Mouse (Mus musculus) MEL (cell line): ENCODE results near the gene Actr10. TPM values are rescaled to one million over a fixed set of nuclear protein-coding genes. Genes with fewer than 3 reads are reported as not detected.

ENCODE experiments used
- DNase-seq: peaks from one replicate; pipeline ENCODE4 v3.0.0; 2011; ENCODE audit warnings: low read depth, low spot score
- H3K27ac ChIP-seq: 2 replicates; pipeline ENCODE4 v1.5.1; 2012; ENCODE audit warnings: low read depth, mild to moderate bottlenecking, control low read depth, low read length, moderate library complexity; ENCODE audit not compliant: control insufficient read depth
- H3K27me3 ChIP-seq, 2 experiments: fragments of 150-350 bp in 1 of 2; sonication (generic) in 1 of 2; 2 replicates each; pipeline ENCODE4 v1.6.1; 2012; ENCODE audit warnings: low read length in 2 of 2, mild to moderate bottlenecking in 2 of 2, improper control_type of control experiment in 1 of 2, moderate library complexity in 1 of 2; ENCODE audit not compliant: insufficient read depth in 2 of 2, control insufficient read depth in 1 of 2
- H3K36me3 ChIP-seq, 2 experiments: 2 replicates each; pipeline ENCODE4 v1.6.1; 2012 to 2014; ENCODE audit warnings: low read length in 2 of 2, improper control_type of control experiment in 1 of 2, inconsistent platforms in 1 of 2, mild to moderate bottlenecking in 1 of 2; ENCODE audit not compliant: insufficient read depth in 2 of 2, control insufficient read depth in 1 of 2
- H3K4me1 ChIP-seq, 2 experiments: fragments of 150-350 bp in 1 of 2; sonication (generic) in 1 of 2; 2 replicates each; pipeline ENCODE4 v1.6.1; 2012; ENCODE audit warnings: low read length in 2 of 2, improper control_type of control experiment in 1 of 2, mild to moderate bottlenecking in 1 of 2; ENCODE audit not compliant: insufficient read depth in 2 of 2, control insufficient read depth in 1 of 2
- H3K4me3 ChIP-seq, 2 experiments: fragments of 150-350 bp in 1 of 2; sonication (generic) in 1 of 2; 2 replicates each; pipeline ENCODE4 v1.5.1; 2012; ENCODE audit warnings: low read depth in 2 of 2, low read length in 2 of 2, mild to moderate bottlenecking in 2 of 2, moderate library complexity in 2 of 2, control low read depth in 1 of 2, improper control_type of control experiment in 1 of 2; ENCODE audit not compliant: control insufficient read depth in 1 of 2, insufficient read depth in 1 of 2
- H3K79me2 ChIP-seq: 2 replicates; pipeline ENCODE4 v1.6.1; 2012; ENCODE audit warnings: mild to moderate bottlenecking, low read length, moderate library complexity; ENCODE audit not compliant: control insufficient read depth, poor library complexity, insufficient read depth
- H3K9ac ChIP-seq: 2 replicates; pipeline ENCODE4 v1.6.1; 2012; ENCODE audit warnings: low read depth, mild to moderate bottlenecking, control low read depth, low read length, moderate library complexity; ENCODE audit not compliant: control insufficient read depth, poor library complexity, severe bottlenecking
- H3K9me3 ChIP-seq: fragments of 150-350 bp; sonication (generic); replicated peaks from 2 replicates; pipeline ENCODE4 v1.6.1; 2012; ENCODE audit warnings: mild to moderate bottlenecking, low read length, improper control_type of control experiment, moderate library complexity; ENCODE audit not compliant: insufficient read depth
- BHLHE40 ChIP-seq: IDR thresholded peaks from 2 replicates; pipeline ENCODE4 v1.6.1; 2012; ENCODE audit warnings: low read depth, mild to moderate bottlenecking, inconsistent platforms, low read length, improper control_type of control experiment, borderline replicate concordance
- CTCF ChIP-seq, 3 experiments: IDR thresholded peaks in 2 of 3; conservative IDR thresholded peaks in 1 of 3; 2 replicates each; pipeline ENCODE4 v1.5.1; 2011 to 2012; ENCODE audit warnings: low read length in 3 of 3, low read depth in 2 of 3, mild to moderate bottlenecking in 2 of 3, improper control_type of control experiment in 1 of 3, inconsistent platforms in 1 of 3, mixed read lengths in 1 of 3, moderate library complexity in 1 of 3; ENCODE audit not compliant: control insufficient read depth in 1 of 3, insufficient read depth in 1 of 3, poor library complexity in 1 of 3, severe bottlenecking in 1 of 3
- E2F4 ChIP-seq: IDR thresholded peaks from 2 replicates; pipeline ENCODE4 v1.6.1; 2011; ENCODE audit warnings: low read depth, low read length, improper control_type of control experiment, borderline replicate concordance
- JUND ChIP-seq: IDR thresholded peaks from 2 replicates; pipeline ENCODE4 v1.6.1; 2011; ENCODE audit warnings: low read depth, mild to moderate bottlenecking, improper control_type of control experiment, low read length
- KAT2A ChIP-seq: conservative IDR thresholded peaks from 2 replicates; pipeline ENCODE4 v1.6.1; 2012; ENCODE audit warnings: low read depth, low read length, improper control_type of control experiment, inconsistent platforms
- MAFK ChIP-seq: IDR thresholded peaks from 2 replicates; pipeline ENCODE4 v1.6.1; 2011; ENCODE audit warnings: low read depth, mild to moderate bottlenecking, low read length, improper control_type of control experiment, borderline replicate concordance
- MXI1 ChIP-seq: IDR thresholded peaks from 2 replicates; pipeline ENCODE4 v1.6.1; 2011; ENCODE audit warnings: mild to moderate bottlenecking, low read depth, low read length, improper control_type of control experiment
- POLR2AphosphoS2 ChIP-seq: IDR thresholded peaks from 2 replicates; pipeline ENCODE4 v1.6.1; 2011; ENCODE audit warnings: low read length, improper control_type of control experiment
- POLR2AphosphoS5 ChIP-seq: IDR thresholded peaks from 2 replicates; pipeline ENCODE4 v1.6.1; 2012; ENCODE audit warnings: low read depth, borderline replicate concordance, mild to moderate bottlenecking, inconsistent platforms, low read length, moderate library complexity, mixed read lengths
- SMC3 ChIP-seq: IDR thresholded peaks from 2 replicates; pipeline ENCODE4 v1.6.1; 2011; ENCODE audit warnings: low read depth, low read length, improper control_type of control experiment
- TBP ChIP-seq: IDR thresholded peaks from 2 replicates; pipeline ENCODE4 v1.8.0; 2011; ENCODE audit warnings: low read depth, low read length, improper control_type of control experiment
- TCF12 ChIP-seq: IDR thresholded peaks from 2 replicates; pipeline ENCODE4 v1.6.1; 2014; ENCODE audit warnings: low read depth, mild to moderate bottlenecking, inconsistent platforms, low read length, improper control_type of control experiment, moderate library complexity
- UBTF ChIP-seq: IDR thresholded peaks from 2 replicates; pipeline ENCODE4 v1.6.1; 2012; ENCODE audit warnings: low read depth, mild to moderate bottlenecking, inconsistent platforms, low read length, improper control_type of control experiment, moderate library complexity, borderline replicate concordance; ENCODE audit not compliant: insufficient read depth
- USF1 ChIP-seq: IDR thresholded peaks from 2 replicates; pipeline ENCODE4 v1.6.1; 2014; ENCODE audit warnings: low read depth, mild to moderate bottlenecking, inconsistent platforms, low read length, improper control_type of control experiment, moderate library complexity
- USF2 ChIP-seq, 2 experiments: IDR thresholded peaks; 2 replicates each; pipeline ENCODE4 v1.6.1; 2011 to 2012; ENCODE audit warnings: improper control_type of control experiment in 2 of 2, low read length in 2 of 2, borderline replicate concordance in 1 of 2, inconsistent platforms in 1 of 2, low read depth in 1 of 2, mild to moderate bottlenecking in 1 of 2; ENCODE audit not compliant: insufficient read depth in 1 of 2
- ZC3H11A ChIP-seq: IDR thresholded peaks from 2 replicates; pipeline ENCODE4 v1.6.1; 2012; ENCODE audit warnings: low read depth, mild to moderate bottlenecking, inconsistent platforms, low read length, improper control_type of control experiment
- ZNF384 ChIP-seq: IDR thresholded peaks from 2 replicates; pipeline ENCODE4 v1.6.1; 2012; ENCODE audit warnings: low read depth, mild to moderate bottlenecking, inconsistent platforms, low read length, improper control_type of control experiment
- polyA plus RNA-seq, 2 experiments: library from polyadenylated mRNA; stranded (reverse) in 1 of 2; unstranded in 1 of 2; fragments of >175 nt in 1 of 2; fragments of >200 nt in 1 of 2; gene quantifications; 2 replicates each; pipeline versions ENCODE4 v1.2.1 to v1.2.4; 2012; ENCODE audit warnings: low replicate concordance in 2 of 2, low read depth in 1 of 2; ENCODE audit not compliant: insufficient read length in 2 of 2, insufficient read depth in 1 of 2, missing spikeins in 1 of 2
- total RNA-seq: library from RNA; depleted of rRNA; stranded (reverse); fragments of 300-350 nt; gene quantifications from 2 replicates; pipeline ENCODE4 v1.2.3, GENCODE M21; 2012

Gene Actr10
- total and polyA plus RNA-seq, 3 experiments: 78.7 to 109 TPM; not detected in 1

GRCm38 (mm10) chr12:70984855-70985550, 47.3 kb downstream of the Actr10 start:
- Histone ChIP-seq H3K4me1 (no peaks in the 10 kb centered on the region), H3K4me3 (no peak overlapping the region), H3K9ac (no peak overlapping the region), H3K9me3 (no peaks in the 10 kb centered on the region), H3K27ac (no peak overlapping the region), H3K79me2 (peaks cover 18% of the 10 kb centered on the region), H3K36me3 (peaks cover 0 to 62% of the 10 kb centered on the region in 2 experiments; a peak in 2 of 4 replicates), H3K27me3 (no peaks in the 10 kb centered on the region)
- DNase-seq: no peak
- no peak for TF ChIP-seq JUND
- TF ChIP-seq SMC3: no peak
- TF ChIP-seq CTCF (IDR thresholded peaks at IDR 0.05 in 2 of 3, conservative IDR thresholded peaks at IDR 0.05 in 1 of 3; ENCODE audit: control insufficient read depth in 1 of 3, insufficient read depth in 1 of 3, low read depth in 2 of 3, low read length in 3 of 3, poor library complexity in 1 of 3, severe bottlenecking in 1 of 3): no peak
- TF ChIP-seq TBP: no peak
- no peak for TF ChIP-seq ZC3H11A
- no peak for TF ChIP-seq USF1
- no peak for TF ChIP-seq UBTF
- no peak for TF ChIP-seq BHLHE40
- no peak for TF ChIP-seq USF2 (IDR thresholded peaks at IDR 0.05; ENCODE audit: borderline replicate concordance in 1 of 2, insufficient read depth in 1 of 2, low read depth in 1 of 2, low read length in 2 of 2)
- TF ChIP-seq POLR2AphosphoS2: no peak
- no peak for TF ChIP-seq MXI1
- TF ChIP-seq E2F4: no peak
- TF ChIP-seq KAT2A: no peak
- TF ChIP-seq TCF12: no peak
- TF ChIP-seq POLR2AphosphoS5: no peak

- no peak for DNase-seq
- H3K9me3 ChIP-seq: no peaks in the 10 kb centered on the region
- H3K79me2 ChIP-seq: no peaks in the 10 kb centered on the region
- no peak overlapping the region for H3K9ac ChIP-seq
- H3K4me3 ChIP-seq: no peak overlapping the region
- H3K27ac ChIP-seq: no peak overlapping the region
- TF ChIP-seq MAFK (no peak), ZNF384 (peak; percentile 47), CTCF (IDR thresholded peaks at IDR 0.05 in 2 of 3, conservative IDR thresholded peaks at IDR 0.05 in 1 of 3; ENCODE audit: control insufficient read depth in 1 of 3, insufficient read depth in 1 of 3, low read depth in 2 of 3, low read length in 3 of 3, poor library complexity in 1 of 3, severe bottlenecking in 1 of 3) (peak in 2 of 3 experiments; percentile 21 to 23; a peak in 2 of 6 replicates)
- peaks cover 4 to 13% of the 10 kb centered on the region in 2 experiments; a peak in 3 of 4 replicates for H3K4me1 ChIP-seq
- no peaks in the 10 kb centered on the region for H3K27me3 ChIP-seq
- peaks cover 23% of the 10 kb centered on the region in 2 experiments for H3K36me3 ChIP-seq
Measured at GRCm38 (mm10) chr12:70997225-70997624, 59.6 kb downstream of the Actr10 start.
